Mouse (Mus musculus): Measurements from ENCODE around the gene Arhgap22.

The Arhgap22 gene

DNA sequence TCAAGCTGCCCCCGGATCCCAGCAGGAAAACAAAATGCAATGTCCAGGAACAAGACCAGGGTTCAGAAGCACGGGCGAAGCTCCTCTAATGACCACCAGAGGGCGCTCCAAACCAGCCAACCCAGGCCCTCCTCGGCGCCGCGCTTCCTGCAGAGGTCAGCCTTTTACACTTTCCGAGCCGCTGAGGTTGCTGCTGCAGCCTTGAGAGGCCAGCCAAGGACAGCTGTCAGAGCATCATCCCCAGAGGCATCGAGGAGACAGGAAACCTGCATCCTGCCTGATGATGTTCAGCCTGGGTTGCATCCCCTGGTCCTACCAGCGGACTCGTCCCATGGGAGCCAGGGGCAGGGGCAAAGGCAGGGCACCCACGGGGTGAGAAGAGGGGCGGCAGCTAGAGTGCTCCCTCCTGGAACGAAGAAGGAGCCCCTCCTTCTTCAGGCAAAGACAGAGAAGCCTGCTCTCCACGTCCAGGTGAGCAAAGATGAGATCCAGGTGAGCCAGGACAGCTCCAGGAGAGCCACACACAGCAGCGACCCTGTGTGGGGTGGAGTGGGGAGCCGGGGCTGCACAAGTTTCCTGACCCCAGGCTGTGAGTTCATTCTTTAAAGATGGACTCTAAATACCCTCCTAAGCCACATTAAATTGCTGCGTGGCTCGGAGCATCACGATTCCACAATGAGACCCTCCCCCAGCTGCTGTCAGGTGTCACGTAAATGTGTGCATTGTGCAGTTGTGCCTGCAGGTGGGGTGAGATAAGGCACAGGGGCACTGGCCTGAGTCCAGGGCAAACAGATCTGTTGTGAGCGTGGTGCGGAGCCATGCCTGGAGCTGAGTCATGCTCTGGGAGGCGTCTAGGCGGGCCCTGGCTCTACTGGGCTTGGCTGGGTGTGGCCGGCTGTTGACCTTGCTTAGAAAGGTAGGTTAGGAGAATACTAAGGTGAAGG is at the start of gene Arhgap22:
Arhgap22 (plus strand) TSS at position 204 of the 944 bp plus-strand sequence.
- peak; percentile 75 to 85 for DNase-seq (ENCODE audit: low spot score in 2 of 2)

DNA sequence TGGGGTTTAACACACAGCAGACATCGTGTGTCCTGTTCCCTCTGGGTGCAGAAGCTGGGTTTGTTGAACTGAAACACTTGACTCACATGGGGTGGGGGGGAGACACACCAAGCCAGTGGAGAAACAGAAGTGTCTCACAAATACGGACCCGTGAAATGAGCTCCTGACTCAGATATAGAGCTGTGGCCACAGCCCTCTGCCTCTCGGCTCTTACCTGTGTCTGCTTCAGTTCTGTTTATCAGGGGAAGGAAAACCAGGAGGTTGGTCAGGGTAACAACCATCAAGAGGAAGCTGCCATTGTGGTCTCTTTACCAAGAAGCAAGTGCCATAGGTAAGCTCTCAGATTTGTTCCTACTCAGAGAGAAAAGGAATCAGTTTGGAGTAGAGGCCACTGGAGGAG is 45.1 kb upstream of the Arhgap22 start:
- DNase-seq (ENCODE audit: low spot score in 2 of 2), result no peak

DNA sequence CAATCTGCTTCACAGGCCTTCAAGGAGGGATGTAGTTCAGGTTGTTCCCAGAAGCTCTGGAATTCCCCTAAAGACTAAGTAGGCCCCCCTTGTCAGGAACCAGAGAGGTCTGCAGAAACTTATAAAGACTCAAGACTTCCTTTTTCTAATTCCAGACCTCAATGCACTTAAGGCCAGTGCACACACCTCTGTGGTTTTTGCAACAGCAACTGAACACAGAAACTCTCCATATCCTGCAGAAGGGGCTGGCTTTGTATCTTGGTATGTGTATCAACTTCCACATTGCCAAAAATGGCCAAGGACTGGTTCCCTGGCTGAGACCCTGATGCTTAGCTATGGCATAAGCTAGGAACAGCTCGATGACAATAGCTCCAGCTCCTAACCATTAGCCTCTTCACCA is 41.9 kb upstream of the Arhgap22 start:
- no peak for DNase-seq (ENCODE audit: low spot score in 2 of 2)

DNA sequence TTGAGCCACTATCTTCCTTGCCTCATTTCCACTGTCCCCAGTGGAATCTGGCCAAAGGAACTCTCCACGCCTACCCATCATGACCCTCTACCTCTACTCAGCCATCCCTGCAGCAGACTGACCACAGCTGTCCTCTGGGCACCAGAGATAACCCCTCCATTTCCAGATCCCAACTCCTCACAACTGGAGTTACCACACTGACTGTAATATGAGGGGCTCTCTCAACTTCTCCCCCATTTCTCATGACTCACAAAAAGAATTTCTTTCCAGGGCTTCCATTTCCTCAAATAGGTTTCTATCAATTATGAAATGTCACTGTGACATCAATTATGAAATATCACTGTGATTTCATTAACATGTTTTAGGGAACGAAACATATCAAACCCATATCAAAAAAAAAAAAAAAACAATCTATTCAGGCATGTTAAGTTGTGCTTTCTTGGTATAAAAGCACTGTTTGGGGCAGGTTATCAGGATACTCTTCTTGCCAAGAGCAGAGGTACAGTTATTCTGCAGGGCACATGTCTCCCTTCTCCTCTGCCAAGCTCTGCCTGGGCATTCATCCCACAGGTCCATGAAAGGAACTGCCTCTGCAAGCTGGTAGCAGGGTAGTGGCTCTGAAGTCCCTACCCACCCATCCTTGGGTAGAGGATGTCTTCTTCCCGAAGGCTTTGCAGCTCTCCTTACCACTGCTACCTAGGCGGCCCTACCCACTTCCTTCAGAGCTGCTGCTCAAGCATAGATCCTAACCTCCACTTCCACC is 38.6 kb upstream of the Arhgap22 start:
- no peak for DNase-seq (ENCODE audit: low spot score in 2 of 2)

DNA sequence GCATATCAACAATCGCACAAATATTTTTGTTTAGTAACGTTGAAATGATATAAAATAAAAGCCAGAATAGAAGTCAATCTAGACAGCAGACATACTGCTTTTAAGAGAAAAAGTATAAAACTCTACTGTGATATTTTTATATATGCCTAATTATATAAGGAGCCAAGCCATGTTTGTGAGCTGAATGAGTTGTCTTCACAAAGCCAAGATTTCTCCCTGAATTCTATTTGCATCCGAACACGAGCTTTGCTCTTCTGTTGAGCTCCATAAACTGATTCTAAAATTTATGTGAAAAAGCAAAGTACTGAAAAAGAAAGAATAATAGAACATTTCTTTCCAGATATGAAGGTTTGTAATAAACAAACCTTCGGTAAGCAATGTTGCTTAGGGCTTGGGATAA is 33.7 kb upstream of the Arhgap22 start:
- DNase-seq (ENCODE audit: low spot score in 2 of 2), result no peak

DNA sequence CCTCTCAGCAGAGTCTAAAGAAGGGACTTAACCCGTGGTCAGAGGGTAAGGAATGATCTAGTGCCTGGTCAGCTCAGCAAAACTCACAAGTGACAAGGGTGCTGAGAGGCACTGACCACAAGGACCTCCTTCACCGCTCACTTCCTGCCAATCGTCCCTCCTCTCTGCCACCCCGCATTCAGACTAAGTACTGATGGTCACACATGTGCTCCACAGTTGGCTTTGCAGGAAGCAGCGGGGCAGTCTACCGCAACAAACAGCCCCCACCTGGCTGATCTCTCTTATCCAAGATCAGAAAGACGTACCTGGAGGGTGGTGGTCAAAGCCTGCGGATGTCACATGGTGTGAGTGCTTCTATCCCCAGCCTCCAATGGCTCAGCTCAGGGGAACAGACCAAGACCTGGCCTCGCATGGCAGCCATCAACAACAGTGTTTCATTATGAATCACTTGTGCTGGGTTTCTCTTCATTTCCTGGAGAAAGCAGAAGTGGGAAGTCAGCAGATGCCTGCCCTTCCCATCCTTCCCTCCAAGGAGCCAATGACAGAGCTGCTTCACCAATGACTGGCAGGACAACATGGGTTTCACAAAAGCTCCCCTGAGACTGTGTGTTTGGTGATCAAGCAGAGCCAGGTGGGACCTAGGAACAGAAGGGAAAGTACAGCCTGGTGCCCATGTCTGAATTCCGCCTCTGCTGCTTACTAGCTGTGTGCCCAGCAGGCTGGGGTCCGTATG is 28.6 kb upstream of the Arhgap22 start, which contains the start of gene Wdfy4:
Wdfy4 (minus strand) TSS at position 441 of the 733 bp plus-strand sequence.
- no peak for DNase-seq (ENCODE audit: low spot score in 2 of 2)

DNA sequence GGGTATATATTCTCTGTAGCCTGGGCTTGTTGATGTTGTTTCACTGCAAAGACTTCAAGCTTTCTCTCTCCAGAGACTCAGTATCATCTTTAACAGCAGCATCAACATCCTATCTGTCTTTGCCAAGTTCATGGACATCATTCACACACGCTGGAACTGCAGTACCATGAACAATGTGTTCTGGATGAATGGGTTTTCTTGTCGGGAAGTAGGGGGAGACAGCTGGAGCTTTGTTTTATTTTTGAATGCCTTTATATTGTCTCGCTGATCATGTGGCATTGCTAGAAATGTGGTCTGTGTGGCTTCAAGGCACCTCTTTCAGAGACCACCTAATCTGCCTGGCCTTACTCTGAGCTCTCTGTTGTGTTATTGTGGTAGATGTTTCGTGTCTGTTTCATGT is 26.6 kb upstream of the Arhgap22 start:
- DNase-seq (ENCODE audit: low spot score in 2 of 2), result no peak

DNA sequence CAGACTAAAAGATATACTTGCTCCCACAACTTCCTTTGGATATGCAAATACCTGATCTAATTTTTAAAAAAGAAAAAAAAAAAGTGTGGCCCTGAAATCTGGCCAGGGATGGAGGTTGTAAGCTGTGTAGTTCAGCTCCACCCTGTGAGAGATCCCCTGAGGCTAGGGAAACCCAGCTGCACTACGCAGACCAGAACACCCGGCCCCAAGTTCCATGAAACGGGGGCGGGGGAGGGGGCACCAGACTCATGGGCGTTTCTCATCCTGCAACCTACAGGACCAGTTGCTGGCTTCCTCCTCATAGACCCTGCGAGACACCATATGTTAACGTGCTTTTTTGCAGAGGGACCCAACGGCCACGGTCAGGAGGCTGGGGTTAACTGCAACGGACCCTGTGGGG is 24.6 kb upstream of the Arhgap22 start:
- no peak for DNase-seq (ENCODE audit: low spot score in 2 of 2)

DNA sequence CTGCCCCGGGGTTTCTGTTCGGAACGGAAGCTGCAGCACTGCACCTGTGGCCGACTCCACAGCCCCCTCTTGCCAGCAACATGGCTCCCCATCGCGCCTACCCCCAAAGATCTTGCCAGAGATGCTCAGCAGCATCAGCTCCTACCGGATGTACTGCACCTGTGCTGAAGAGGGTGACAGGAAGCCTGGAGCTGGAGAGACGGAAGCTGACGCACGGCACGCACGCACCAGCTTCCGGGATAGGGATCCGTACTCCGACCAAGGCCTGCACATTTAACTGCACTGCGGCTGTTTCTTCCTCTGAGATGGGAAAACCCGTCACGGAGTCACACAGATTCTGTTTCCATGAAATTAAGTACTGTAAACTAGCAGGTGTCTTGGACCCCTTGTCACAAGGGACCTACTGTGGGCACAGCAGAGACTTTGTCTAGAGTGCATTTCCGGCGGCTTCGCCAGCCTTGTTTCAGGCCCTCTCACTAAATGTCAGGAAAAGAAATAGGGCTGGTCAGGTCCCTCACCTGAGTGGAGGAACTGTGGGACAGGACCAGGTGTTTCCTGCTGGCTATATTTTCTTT is 23.9 kb upstream of the Arhgap22 start:
- no peak for DNase-seq (ENCODE audit: low spot score in 2 of 2)

DNA sequence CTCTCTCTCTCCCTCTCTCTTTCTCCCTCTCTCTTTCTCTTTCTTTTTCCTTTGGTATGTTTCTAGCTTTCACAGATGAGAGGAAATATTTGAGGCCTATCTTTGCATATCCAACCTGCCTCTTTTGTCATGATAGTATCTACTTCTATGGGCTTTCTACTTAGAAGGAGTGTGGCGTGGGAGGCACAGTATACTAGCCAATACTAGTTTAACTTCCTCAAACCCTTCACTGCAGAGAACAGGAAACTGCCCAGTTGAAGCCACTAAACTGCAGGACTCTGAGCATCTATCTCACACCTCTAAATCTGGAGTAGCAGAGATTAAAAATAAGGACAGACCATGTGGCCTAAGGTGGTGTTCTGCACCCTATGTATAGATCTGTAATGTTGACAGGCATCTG is 23.2 kb upstream of the Arhgap22 start:
- DNase-seq (ENCODE audit: low spot score in 2 of 2), result no peak

DNA sequence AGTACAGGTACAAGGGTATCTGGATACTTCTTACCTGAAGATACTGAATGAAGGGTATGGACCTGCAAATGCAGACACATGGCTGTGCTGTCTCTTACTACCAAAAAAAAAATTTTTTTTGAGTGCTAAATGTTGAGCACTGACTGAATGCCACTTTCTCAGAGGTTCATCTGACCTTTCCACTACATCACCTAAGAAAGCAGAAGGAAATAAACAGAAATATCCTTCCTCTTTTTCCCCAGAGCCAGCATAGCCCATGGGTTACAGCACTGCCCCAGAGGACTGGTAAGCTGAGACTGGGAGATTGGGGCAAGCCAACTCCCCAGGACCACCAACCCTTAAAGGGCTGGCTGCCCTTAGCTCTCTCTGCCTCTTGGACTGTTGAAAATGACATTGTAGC is 20.1 kb upstream of the Arhgap22 start:
- DNase-seq (ENCODE audit: low spot score in 2 of 2), result no peak

DNA sequence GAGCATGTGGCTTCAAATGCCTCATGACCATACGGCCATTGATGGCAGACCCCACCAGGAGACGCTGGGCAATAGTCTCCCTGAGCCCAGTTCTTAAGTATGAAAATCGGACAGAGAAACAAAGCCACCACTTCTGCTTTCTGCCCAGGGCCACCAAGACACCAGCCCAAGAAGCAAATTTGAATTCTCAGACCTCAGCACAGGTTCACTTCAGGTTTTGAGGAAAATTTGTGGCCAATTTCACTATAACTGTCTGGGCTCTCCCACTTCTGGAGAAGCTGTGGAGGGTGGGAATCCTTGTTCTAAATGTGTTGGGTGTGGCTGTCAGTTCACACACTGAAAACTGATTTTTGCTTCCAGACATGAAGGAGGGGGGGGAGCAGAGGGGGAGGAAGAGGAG is 19.6 kb upstream of the Arhgap22 start:
- DNase-seq (ENCODE audit: low spot score in 2 of 2), result no peak

DNA sequence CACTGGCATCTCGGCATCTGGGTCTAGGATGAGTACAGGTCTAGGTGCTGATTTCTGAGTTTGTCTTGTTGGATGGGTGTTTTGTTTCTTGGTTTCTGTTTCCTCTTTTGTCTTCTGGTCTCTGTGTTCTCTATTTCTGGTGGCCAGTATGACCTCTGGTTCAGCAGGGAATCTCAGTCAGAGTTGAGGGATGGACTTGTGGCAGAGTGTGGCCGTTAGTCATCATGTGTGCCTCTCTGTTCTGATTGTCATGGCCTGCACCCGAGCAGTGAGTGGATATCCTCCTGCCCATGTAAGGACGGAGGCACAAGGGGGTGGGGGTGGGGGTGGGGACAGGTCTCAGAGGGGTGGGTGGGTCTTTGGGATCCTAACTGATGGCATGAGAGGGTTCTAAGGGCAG is 11.7 kb upstream of the Arhgap22 start:
- DNase-seq (ENCODE audit: low spot score in 2 of 2), result no peak

DNA sequence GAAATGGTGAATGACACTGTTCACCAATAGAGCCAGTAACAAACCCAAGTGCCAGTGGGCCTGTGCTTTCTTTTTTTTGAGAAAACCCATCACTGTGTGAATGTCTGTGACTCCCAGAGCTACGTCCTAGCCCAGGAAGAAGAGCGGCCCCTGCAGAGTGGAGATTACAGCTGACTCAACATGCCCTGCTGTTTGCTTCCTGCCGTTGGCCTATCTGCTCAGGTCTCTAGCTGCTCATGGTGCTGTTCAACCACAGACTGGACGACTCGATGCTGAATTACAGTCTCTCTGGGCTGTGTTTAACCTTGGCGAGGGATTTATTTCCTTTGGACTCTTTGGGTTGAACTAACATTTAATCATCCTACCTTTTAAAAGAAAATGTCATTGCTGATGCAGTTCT is 10.9 kb upstream of the Arhgap22 start:
- no peak for DNase-seq (ENCODE audit: low spot score in 2 of 2)

DNA sequence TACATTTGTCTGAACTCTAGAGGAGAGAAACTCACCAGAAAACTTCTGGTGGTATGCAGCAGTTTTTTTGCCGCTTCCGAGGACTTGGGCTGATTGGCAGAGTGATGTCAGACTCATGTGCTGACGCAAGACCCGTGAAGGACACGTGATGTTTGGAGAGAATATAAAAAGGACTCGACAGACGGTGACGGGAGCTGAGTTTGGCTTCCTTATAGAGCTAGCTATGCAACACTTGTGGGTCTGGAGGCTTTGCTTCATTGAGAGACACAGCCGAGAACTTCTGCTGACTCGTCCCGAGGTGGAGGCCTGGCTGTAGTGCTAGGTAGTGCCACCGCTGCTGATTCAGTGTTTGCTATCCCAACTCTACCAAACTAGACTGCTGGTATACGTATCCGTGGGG is 10.0 kb upstream of the Arhgap22 start:
- no peak for DNase-seq (ENCODE audit: low spot score in 2 of 2)

DNA sequence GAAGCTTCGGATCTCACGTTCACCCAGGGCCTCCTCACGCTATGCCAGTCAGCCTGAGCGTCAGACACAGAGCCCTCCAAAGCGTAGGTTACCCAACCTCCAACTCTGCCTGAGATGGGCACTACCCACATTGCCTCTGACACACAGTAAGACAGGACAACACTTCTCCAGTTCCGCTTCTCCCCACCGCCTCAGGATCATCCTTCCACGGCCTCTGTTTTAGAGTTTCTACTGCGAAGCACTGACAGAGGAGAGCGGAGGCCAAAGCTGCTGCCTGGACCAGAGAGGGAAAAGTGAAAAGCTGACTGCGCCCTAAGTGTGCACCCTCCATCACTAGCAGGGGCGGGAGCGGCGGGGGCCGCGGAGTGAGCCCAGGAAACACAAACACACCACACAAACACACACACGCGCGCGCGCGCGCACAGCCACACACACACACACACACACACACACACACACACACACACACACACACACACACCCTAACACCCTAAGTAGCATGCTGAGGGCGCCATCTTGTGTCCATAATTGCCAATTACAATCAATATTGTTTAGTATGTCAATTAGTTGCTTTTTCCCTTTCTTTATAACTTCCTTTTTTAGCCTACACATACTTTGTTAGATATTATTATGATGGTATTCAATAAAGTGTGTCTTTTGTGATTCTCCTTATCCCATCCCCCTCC is 8.4 kb upstream of the Arhgap22 start:
- no peak for DNase-seq (ENCODE audit: low spot score in 2 of 2)

DNA sequence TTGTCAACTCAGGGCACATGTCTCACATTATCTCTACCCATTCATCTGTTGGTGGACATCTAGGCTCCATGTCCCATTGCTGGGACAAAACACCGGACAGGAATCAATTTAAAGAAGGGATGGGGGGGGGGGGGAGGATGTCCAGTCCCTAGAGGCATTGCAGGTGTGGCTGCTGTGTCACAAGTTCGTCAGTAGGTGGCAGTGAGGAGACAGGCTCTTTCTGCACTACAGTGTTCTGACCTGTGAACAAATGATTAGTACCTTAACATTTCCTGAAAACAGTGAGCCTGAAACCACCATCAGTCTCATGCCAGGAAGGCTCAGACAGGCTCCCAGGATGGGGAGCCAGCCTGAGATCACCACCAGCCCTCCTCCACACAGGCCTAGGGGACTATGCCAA is 6.8 kb upstream of the Arhgap22 start:
- DNase-seq (ENCODE audit: low spot score in 2 of 2), result no peak

DNA sequence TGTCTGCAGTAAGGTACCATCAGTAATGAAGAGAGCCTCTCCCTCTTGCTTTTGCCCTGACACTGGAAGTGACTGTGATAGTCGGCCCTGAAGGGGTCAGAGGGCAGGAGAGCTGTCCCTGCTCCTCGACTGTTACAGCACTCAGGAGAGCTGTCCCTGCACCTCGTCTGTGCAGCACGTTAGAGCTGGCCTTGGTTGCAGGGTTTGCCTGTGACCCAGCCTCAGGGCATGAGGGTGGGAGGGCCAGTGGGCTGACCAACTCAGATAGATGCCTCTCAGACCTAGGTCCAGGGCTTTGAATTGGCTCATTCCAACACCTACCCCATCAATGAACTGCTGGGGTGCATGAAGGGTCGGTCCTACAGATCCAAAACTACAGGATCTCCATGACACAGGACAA is 5.5 kb upstream of the Arhgap22 start:
- DNase-seq (ENCODE audit: low spot score in 2 of 2), result no peak

DNA sequence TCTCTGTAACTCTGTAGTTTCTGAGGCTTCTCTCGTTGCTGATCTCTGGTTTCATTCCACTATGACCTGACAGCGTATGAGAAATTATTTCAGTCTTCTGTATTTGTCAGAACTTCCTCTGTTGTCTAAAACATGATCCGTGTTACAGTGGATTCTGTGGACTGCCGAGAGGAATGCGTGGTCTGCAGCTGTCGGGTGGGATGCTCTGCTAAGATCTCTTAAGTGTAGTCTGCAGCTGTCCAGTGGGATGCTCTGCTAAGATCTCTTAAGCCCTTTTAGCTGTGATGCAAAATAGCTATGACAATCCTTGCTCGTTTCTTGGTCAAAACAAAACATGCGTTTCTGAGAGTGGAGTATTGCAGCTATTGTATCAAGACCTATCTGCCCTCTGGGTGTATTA is 3.0 kb upstream of the Arhgap22 start:
- DNase-seq (ENCODE audit: low spot score in 2 of 2), result no peak

DNA sequence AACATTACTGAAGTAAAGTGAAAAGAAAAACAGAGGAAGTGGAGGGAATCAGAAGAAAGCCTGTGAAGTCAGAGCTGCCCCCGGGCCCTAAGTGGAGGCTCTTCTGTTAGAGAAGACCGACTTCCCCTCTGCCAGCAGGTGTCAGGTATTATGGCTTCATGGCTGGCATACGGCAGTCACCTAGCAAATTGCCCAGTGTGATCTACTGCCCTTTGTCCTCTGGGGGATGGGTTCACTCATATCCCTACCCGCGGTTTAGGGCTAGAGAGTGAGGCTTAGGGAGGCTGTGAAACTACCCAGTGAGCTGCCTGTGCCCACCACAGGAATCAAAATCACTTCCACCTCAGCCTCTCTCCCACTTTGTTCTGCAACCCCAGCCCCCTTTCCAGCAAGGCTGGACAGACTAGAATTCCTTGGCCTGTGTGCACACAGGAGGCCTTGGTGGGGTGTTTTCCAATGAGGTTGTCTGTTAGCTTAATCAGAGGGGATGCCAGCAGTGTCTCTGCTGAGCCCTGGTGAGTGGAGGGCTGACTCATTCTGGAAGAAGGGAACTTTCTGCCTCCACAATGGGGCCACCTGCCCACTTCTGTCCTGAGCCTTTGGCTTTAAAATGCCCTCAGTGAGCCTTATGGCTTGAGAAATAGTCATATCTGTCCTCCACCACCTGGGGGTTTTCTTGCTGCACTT is 1.4 kb upstream of the Arhgap22 start:
- no peak for DNase-seq (ENCODE audit: low spot score in 2 of 2)

DNA sequence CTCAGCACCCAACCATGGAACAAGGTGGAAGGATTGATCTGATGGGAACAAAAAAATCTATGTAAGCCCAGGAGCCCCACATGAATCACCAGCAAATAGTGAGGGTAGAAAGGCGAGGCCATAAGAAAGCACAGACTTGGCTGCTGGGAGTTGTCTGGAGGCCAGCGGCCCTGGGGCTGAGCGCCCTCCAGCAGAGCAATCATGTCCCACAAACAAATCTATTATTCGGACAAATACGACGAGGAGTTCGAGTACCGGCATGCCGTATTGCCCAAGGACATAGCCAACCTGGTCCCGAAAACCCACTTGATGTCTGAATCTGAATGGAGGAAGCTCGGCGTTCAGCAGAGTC is 892 bp upstream of the Arhgap22 start:
- DNase-seq (ENCODE audit: low spot score in 2 of 2), result no peak

Data from urinary bladder, postnatal 36 days (tissue).